Mouse (Mus musculus): Measurements from ENCODE around the gene Rims3. TPM values are rescaled to one million over a fixed set of nuclear protein-coding genes. Genes with fewer than 3 reads are reported as not detected.

Gene Rims3
- total RNA-seq, 2 experiments from 2014 or later = 175 to 181 TPM

GRCm38 (mm10) chr4:120925386-120925785 is 70.8 kb downstream of the Rims3 start:
- TF ChIP-seq CTCF (IDR thresholded peaks at IDR 0.05) = peak; percentile 37
- peak overlapping the region; percentile 90 for H3K27ac ChIP-seq
- intact Hi-C loops (cut with DNase I) = loop anchor here (1.0 kb wide), 1 partner anchor 26 kb away; the partner anchor contains the start of gene Zfp69
- H3K4me3 ChIP-seq = peak overlapping the region; percentile 84
- DNase-seq (ENCODE audit: extremely low spot score in 1 of 2, low spot score in 2 of 2) = no peak

GRCm38 (mm10) chr4:120928686-120929085 is 74.1 kb downstream of the Rims3 start:
- no peak overlapping the region for H3K4me3 ChIP-seq
- no peak for DNase-seq (ENCODE audit: extremely low spot score in 1 of 2, low spot score in 2 of 2)
- no peak overlapping the region for H3K27ac ChIP-seq
- intact Hi-C loops (cut with DNase I) = no loop called here
- no peak for TF ChIP-seq CTCF (IDR thresholded peaks at IDR 0.05)

GRCm38 (mm10) chr4:120930736-120931135 is 76.1 kb downstream of the Rims3 start:
- TF ChIP-seq CTCF (IDR thresholded peaks at IDR 0.05) = no peak
- intact Hi-C loops (cut with DNase I) = no loop called here
- DNase-seq (ENCODE audit: extremely low spot score in 1 of 2, low spot score in 2 of 2) = no peak
- no peak overlapping the region for H3K27ac ChIP-seq
- no peak overlapping the region for H3K4me3 ChIP-seq

- Histone ChIP-seq H3K27ac (no peak overlapping the region), H3K4me3 (no peak overlapping the region)
- intact Hi-C loops (cut with DNase I) = no loop called here
- no peak for TF ChIP-seq CTCF (IDR thresholded peaks at IDR 0.05)
- DNase-seq (ENCODE audit: extremely low spot score in 1 of 2, low spot score in 2 of 2) = no peak
These were observed 80.4 kb downstream of the Rims3 start for GRCm38 (mm10) chr4:120935006-120935405.

Small RNA genes lying within 50 kb of the gene (microRNA-seq; reads per million reads assigned to microRNA genes)
- 0 reads per million in 2 experiments for gene Gm23936

Other genes starting within 250 kb of the Rims3 start
- gene Cited4, start 188.2 kb upstream of the Rims3 start, total RNA-seq (2021) = 10 to 100 TPM; 17.9 to 20.2 TPM
- 1 to 10 TPM; 6.9 to 7.5 TPM for gene Kcnq4, start 106.2 kb upstream of the Rims3 start, total RNA-seq (2021)
- 10 to 100 TPM; 49.9 to 53.7 TPM for gene Nfyc, start 23.2 kb upstream of the Rims3 start, total RNA-seq (2021)
- 10 to 100 TPM; 11.5 to 14.7 TPM for gene Exo5, start 70.2 kb downstream of the Rims3 start, total RNA-seq (2021)
- gene Zfp69, start 96.9 kb downstream of the Rims3 start, total RNA-seq (2021) = 1 to 10 TPM; 2.1 to 3.2 TPM
- 100 to 1,000 TPM; 186 to 201 TPM for gene Smap2, start 162.4 kb downstream of the Rims3 start, total RNA-seq (2021)
- gene Col9a2, start 184.6 kb downstream of the Rims3 start, total RNA-seq (2021) = 1 to 10 TPM; 7.0 to 7.4 TPM
- gene Zmpste24, start 243.4 kb downstream of the Rims3 start, total RNA-seq (2021) = 10 to 100 TPM; 23.5 to 24.7 TPM